Mouse (Mus musculus) ES-Bruce4 (cell line): ENCODE results near the gene Ret. TPM values are rescaled to one million over a fixed set of nuclear protein-coding genes. Genes with fewer than 3 reads are reported as not detected.

ENCODE experiments used
- H3K27ac ChIP-seq: 2 replicates; pipeline ENCODE4 v1.5.1; 2012; ENCODE audit warnings: low read length, inconsistent platforms; ENCODE audit not compliant: insufficient read depth
- H3K27me3 ChIP-seq: 2 replicates; pipeline ENCODE4 v1.6.1; 2012; ENCODE audit warnings: mild to moderate bottlenecking, low read length, inconsistent platforms; ENCODE audit not compliant: control insufficient read depth, poor library complexity, insufficient read depth, severe bottlenecking
- H3K36me3 ChIP-seq: 2 replicates; pipeline ENCODE4 v1.6.1; 2012; ENCODE audit warnings: inconsistent platforms, mild to moderate bottlenecking, low read length, moderate library complexity; ENCODE audit not compliant: control insufficient read depth, poor library complexity, insufficient read depth, severe bottlenecking
- H3K4me1 ChIP-seq: one replicate; pipeline ENCODE4 v1.8.1; 2011; ENCODE audit warnings: low read length; ENCODE audit not compliant: control insufficient read depth, insufficient read depth
- H3K4me3 ChIP-seq: 2 replicates; pipeline ENCODE4 v1.5.1; 2011; ENCODE audit warnings: low read depth, mild to moderate bottlenecking, low read length
- H3K9ac ChIP-seq: 2 replicates; pipeline ENCODE4 v1.6.1; 2012; ENCODE audit warnings: low read depth, mild to moderate bottlenecking, inconsistent platforms; ENCODE audit not compliant: poor library complexity, severe bottlenecking
- H3K9me3 ChIP-seq: replicated peaks from 2 replicates; pipeline ENCODE4 v1.6.1; 2012; ENCODE audit warnings: mild to moderate bottlenecking, low read length, inconsistent platforms; ENCODE audit not compliant: control insufficient read depth, poor library complexity, insufficient read depth, severe bottlenecking
- CTCF ChIP-seq: IDR thresholded peaks from one replicate; pipeline ENCODE4 v1.8.1; 2011; ENCODE audit warnings: low read depth, low read length
- EP300 ChIP-seq: IDR thresholded peaks from 2 replicates; pipeline ENCODE4 v1.6.1; 2011; ENCODE audit warnings: low read depth, low read length; ENCODE audit not compliant: insufficient read depth
- POLR2A ChIP-seq: IDR thresholded peaks from one replicate; pipeline ENCODE4 v1.8.1; 2011; ENCODE audit warnings: low read length; ENCODE audit not compliant: insufficient read depth
- polyA plus RNA-seq: library from polyadenylated mRNA; stranded (reverse); fragments of >200 nt; gene quantifications from 2 replicates; pipeline ENCODE4 v1.2.4, GENCODE M21; 2011; ENCODE audit warnings: low read depth; ENCODE audit not compliant: missing spikeins, insufficient read depth, insufficient read length

The Ret gene
- 0.81 and 0.97 TPM in 2 replicates for polyA plus RNA-seq

- TF ChIP-seq POLR2A, result no peak
- no peak for TF ChIP-seq EP300
- TF ChIP-seq CTCF, result no peak
- H3K27ac ChIP-seq, result no peak within 1 kb of the TSS
- peak within 1 kb of the TSS; percentile 81 for H3K4me3 ChIP-seq
- H3K9me3 ChIP-seq, result no peaks in the 10 kb centered on the region
- peak within 1 kb of the TSS; percentile 59 for H3K9ac ChIP-seq
- peaks cover 14% of the 10 kb centered on the region; the same call in 1 of the 2 replicates for H3K27me3 ChIP-seq
- H3K4me1 ChIP-seq, result no peaks in the 10 kb centered on the region
- H3K36me3 ChIP-seq, result no peaks in the 10 kb centered on the region
Measured at GRCm38 (mm10) chr6:118197440-118197975, at the start of gene Ret. Gene Ret, minus strand, starts transcription at chr6:118197718.

- Histone ChIP-seq H3K9ac (no peak overlapping the region), H3K9me3 (no peaks in the 10 kb centered on the region)
- TF ChIP-seq CTCF (no peak), EP300 (no peak), POLR2A (no peak)
Measured at GRCm38 (mm10) chr6:118247161-118247560, 49.6 kb upstream of the Ret start.

DNA sequence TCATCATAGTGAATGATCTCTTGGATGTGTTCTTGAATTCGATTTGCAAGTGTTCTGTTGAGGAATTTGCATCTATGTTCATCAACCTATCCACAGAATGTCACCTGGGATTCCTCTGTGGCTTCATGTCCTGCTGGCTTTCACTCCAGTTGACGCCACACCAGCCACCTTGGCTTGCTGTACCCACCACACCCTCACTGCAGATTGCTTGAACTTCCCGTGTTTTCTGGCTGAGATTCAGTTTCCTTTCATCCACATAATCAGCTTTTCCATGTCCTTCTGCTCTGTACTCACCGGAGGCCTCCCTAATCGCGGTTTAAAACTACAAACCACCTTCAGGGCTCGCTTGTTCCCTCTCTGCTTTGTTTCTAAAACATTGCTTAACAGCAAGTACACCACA, 46.6 kb upstream of the Ret start:
- no peaks in the 10 kb centered on the region for H3K36me3 ChIP-seq
- H3K9ac ChIP-seq, result no peak overlapping the region
- H3K27ac ChIP-seq, result no peak overlapping the region
- TF ChIP-seq CTCF (no peak), EP300 (no peak), POLR2A (no peak)
- H3K9me3 ChIP-seq, result no peaks in the 10 kb centered on the region
- H3K4me3 ChIP-seq, result no peak overlapping the region
- H3K27me3 ChIP-seq, result no peaks in the 10 kb centered on the region
- H3K4me1 ChIP-seq, result no peaks in the 10 kb centered on the region

More at GRCm38 (mm10) chr6:118247161-118247560, 49.6 kb upstream of the Ret start:
- no peak overlapping the region for H3K27ac ChIP-seq
- H3K36me3 ChIP-seq, result no peaks in the 10 kb centered on the region
- H3K27me3 ChIP-seq, result no peaks in the 10 kb centered on the region
- H3K4me1 ChIP-seq, result no peaks in the 10 kb centered on the region
- H3K4me3 ChIP-seq, result no peak overlapping the region

DNA sequence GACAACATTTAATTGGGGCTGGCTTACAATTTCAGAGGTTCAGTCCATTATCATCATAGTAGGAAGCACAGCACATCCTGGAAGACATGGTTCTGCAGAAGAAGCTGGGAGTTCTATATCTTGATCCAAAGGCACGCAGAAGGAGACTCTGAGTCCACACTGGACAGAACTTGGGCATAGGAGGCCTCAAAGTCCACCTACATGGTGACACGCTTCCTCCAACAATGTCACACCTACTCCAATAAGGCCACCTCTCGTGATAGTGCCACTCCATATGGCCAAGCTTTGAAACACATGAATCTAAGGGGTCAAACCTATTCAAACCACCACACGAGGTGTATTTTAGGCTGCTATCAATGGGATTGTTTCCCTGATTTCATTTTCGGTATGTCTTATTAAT, 45.4 kb upstream of the Ret start:
- Histone ChIP-seq H3K36me3 (no peaks in the 10 kb centered on the region), H3K27ac (no peak overlapping the region), H3K27me3 (no peaks in the 10 kb centered on the region), H3K4me1 (no peaks in the 10 kb centered on the region), H3K4me3 (no peak overlapping the region), H3K9me3 (no peaks in the 10 kb centered on the region), H3K9ac (no peak overlapping the region)
- TF ChIP-seq EP300 (no peak), CTCF (no peak), POLR2A (no peak)

GRCm38 (mm10) chr6:118226072-118226471, 28.6 kb upstream of the Ret start:
- H3K4me1 ChIP-seq, result no peaks in the 10 kb centered on the region
- H3K36me3 ChIP-seq, result no peaks in the 10 kb centered on the region
- no peaks in the 10 kb centered on the region for H3K9me3 ChIP-seq
- H3K27me3 ChIP-seq, result no peaks in the 10 kb centered on the region
- H3K4me3 ChIP-seq, result no peak overlapping the region
- no peak overlapping the region for H3K27ac ChIP-seq
- TF ChIP-seq POLR2A, result no peak
- TF ChIP-seq CTCF, result no peak
- TF ChIP-seq EP300, result no peak
- H3K9ac ChIP-seq, result no peak overlapping the region

DNA sequence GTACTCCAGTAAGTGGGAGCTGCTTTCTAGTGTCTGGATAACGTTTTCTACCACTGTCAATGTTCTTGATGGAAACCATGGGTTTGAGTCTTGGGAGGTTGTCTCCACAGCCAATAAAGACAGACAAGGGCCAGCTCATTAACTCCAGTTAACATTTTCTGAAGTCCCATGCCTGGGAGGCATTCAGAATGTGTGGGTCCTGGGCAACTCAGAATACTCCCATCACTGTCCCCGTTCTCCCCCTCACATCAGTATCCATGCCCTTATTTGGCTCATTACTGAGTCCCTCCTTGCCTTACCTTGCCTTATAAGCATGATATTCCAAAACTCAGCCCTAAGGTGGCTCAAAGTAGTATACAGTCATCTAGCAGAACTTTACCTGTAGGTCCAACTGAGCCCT, 25.0 kb upstream of the Ret start:
- TF ChIP-seq POLR2A, result no peak
- H3K4me1 ChIP-seq, result no peaks in the 10 kb centered on the region

More for the DNA sequence above, 25.0 kb upstream of the Ret start:
- peaks cover 2% of the 10 kb centered on the region; the same call in 1 of the 2 replicates for H3K27me3 ChIP-seq
- H3K9ac ChIP-seq, result no peak overlapping the region
- H3K4me3 ChIP-seq, result no peak overlapping the region
- no peak overlapping the region for H3K27ac ChIP-seq
- H3K36me3 ChIP-seq, result no peaks in the 10 kb centered on the region
- no peaks in the 10 kb centered on the region for H3K9me3 ChIP-seq
